Mouse (Mus musculus) inflammation-experienced regulatory T-cells (primary cell): ENCODE data around the gene Klhl42. TPM values are rescaled to one million over a fixed set of nuclear protein-coding genes. Genes with fewer than 3 reads are reported as not detected.

Experiments used
- polyA plus RNA-seq, 2 experiments: library from polyadenylated mRNA; unstranded; fragments of 100-300 nt; shearing (Covaris generic); gene quantifications; one replicate each; pipeline ENCODE4 v1.2.1; 2017

Klhl42 gene
- 10 to 100 TPM; 11.3 to 21.7 TPM for polyA plus RNA-seq

DNA sequence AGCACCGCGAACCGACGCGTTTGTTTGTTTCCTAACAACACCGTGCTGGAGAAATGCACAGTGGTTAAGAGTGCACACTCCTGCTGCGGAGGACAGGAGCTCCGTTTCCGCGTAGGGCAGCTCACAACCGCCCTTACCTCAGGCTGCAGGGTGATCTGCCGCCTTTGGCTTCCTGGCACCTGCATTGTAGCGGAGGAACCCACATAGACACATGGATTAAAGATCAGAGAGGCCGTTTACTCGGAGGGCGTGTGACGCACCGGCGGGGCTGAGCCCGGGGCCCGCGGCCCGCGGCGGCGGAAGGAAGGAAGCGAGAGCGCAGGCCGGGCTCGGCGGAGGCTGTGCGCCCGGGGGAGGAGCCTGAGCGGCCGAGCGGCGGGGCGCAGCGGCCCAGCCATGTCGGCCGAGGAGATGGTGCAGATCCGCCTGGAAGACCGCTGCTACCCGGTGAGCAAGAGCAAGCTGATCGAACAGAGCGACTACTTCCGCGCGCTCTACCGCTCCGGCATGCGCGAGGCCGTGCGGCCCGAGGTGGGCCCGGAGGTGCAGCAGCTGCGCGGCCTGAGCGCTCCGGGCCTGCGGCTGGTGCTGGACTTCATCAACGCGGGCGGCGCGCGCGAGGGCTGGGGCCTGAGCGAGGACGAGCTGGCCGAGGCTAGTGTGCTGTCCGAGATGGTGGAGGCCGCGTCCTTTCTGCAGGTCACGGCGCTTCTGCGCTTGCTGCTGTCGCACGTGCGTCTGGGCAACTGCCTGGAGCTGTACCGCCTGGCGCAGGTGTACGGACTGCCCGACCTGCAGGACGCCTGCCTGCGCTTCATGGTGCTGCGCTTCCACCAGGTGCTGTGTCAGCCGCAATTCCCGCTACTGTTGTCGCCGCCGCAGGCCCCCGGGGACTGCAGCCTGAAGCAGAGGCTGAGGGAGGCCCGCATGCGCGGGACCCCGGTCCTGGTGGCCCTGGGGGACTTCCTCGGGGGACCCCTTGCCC is at the start of gene Klhl42:
Gene Klhl42 (plus strand): TSS at position 244 of the 985 bp plus-strand sequence.

DNA sequence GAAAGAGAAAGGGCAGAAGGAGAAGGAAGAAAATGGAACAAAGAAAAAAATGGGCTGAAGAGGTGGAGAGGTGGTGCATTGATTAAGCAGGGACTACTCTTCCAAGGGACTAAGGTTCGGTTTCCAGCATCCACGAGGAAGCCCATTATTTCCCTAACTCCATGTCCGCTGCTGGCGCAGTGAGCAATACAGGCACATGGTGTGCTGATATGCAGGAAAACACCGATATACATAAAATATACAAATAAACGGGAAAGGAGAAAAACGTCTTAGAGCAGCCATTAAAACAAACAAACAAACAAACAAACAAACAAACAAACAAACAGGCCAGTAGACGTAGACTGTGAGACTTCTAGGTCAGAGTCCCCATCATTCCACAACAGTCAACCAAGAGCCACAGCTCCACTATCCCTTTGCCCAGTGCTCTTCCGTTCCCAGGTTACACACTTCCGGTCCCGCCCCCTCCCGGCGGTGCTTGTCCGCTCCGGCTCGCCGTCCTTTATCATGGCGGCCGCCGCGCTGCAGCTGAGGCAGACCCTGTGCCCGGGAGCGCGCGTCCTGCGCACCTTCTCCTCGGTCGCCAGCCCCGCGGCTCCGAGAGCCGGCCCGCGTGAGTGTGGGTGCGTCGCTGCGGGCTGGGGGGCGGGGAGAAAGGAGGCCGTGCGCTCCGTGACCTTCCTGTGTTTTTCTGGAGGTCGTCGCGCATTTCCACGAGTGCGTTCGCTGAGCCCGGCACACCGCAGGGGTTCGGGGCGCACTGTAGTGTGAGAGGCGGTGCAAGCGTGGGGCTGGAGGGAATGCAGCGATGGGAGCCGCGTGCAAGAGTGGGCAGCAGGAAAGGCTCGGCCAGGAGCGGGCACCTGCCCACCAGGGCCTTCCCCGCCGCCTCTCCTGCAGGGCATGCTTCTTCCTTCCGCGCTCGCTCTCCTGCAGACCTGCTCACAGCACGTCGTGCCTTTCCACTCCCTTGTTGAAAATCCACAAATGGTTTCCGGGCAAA is 48.6 kb upstream of the Klhl42 start, which contains the start of gene Mrps35:
Gene Mrps35 (plus strand): TSS at position 474 of the 1,000 bp plus-strand sequence.

DNA sequence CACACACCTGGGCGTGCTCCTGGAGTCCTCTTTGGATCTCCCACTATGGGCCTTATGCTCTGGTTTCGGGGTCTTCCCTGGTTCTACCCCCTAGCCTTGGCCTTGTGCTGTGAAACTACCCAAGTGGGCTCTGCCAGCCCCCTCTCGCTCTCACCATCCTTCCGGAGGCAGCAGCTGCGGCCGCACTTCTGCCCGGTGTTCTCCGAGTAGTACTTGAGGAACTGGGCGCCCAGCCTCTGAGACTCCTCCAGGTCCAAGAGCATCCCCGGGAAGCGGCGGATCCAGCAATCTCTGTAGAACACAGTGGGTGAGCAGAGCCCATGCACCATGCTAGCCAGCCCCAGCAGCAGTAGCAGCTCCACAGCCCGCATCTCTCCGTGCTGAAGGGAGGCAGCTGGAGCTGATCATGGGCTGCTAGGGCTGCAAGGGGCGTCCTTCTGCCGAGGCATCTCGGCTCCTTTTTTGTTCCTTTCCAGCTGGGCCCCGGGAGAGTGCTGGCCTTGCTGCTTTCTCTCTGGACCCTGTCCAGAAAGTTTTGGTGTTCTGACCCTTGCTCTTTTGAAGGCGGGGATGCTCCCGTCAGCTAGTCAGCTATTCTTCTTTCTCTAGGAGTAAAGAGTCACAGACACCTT is 4.5 kb upstream of the Klhl42 start, which contains the start of gene Mansc4:
Gene Mansc4 (minus strand): TSS at position 439 of the 632 bp plus-strand sequence.

Other genes with a start within 250 kb of the Klhl42 start
- 1 to 10 TPM in 1 of 2 experiments, not detected in 1; 1.2 TPM for gene Smco2, start 241.3 kb upstream of the Klhl42 start, polyA plus RNA-seq
- 10 to 100 TPM in 1 of 2 experiments, 1 to 10 TPM in 1; 7.7 to 13.1 TPM for gene Ppfibp1, start 202.9 kb upstream of the Klhl42 start, polyA plus RNA-seq
- not detected for gene 1700034J05Rik, start 137.0 kb upstream of the Klhl42 start, polyA plus RNA-seq
- 1 to 10 TPM in 1 of 2 experiments, under 1 TPM in 1; 0.17 to 1.5 TPM for gene Rep15, start 58.8 kb upstream of the Klhl42 start, polyA plus RNA-seq
- 10 to 100 TPM; 84.8 to 86.8 TPM for gene Mrps35, start 48.6 kb upstream of the Klhl42 start, polyA plus RNA-seq
- not detected for gene Mansc4, start 4.3 kb upstream of the Klhl42 start, polyA plus RNA-seq
- under 1 TPM in 1 of 2 experiments, not detected in 1; 0.22 TPM for gene Pthlh, start 172.8 kb downstream of the Klhl42 start, polyA plus RNA-seq